Comparison of ENCODE assay signal across 14 mouse cellular contexts in genomic region chr5:118673859-118674258, GRCm38 (mm10).
A peak's percentile ranks its signal among the peaks of the same experiment; 100 is the strongest.
DNase-seq lines count a peak whose midpoint lies in the region; ATAC-seq and TF ChIP-seq lines count a peak whose summit lies in the region.
"Had no signal": no experiment of that assay in that cellular context is flagged by ENCODE, and none has a peak within 500 bp of the region (broad histone marks: within the 10 kb centered on the region; RNA-seq: fewer than 3 reads in every experiment).

No protein-coding gene starts in this region.

- peaks cover 41% of the 10 kb centered on the region for H3K27me3 ChIP-seq in forebrain, embryonic 10.5 days (ENCODE audit: poor library complexity, severe bottlenecking)
- no peaks in the 10 kb centered on the region for H3K27me3 ChIP-seq in hindbrain, embryonic 15.5 days
- H3K27me3 ChIP-seq: embryonic facial prominence, embryonic 13.5 days; lung, embryonic 15.5 days had no signal

- no peak for TF ChIP-seq CTCF in layer of hippocampus, adult 2 months (conservative IDR thresholded peaks at IDR 0.05)

- no peak overlapping the region for H3K4me2 ChIP-seq in hindbrain, embryonic 15.5 days
- H3K4me2 ChIP-seq: embryonic facial prominence, embryonic 13.5 days; lung, embryonic 15.5 days had no signal

- H3K9ac ChIP-seq in hindbrain, embryonic 15.5 days: no peak overlapping the region
- H3K9ac ChIP-seq: embryonic facial prominence, embryonic 13.5 days; lung, embryonic 15.5 days had no signal

- H3K4me1 ChIP-seq in forebrain, embryonic 10.5 days: peaks cover 73% of the 10 kb centered on the region
- peaks cover 57% of the 10 kb centered on the region for H3K4me1 ChIP-seq in hindbrain, embryonic 15.5 days (replicated peaks)

- peak overlapping the region; percentile 49 for H3K27ac ChIP-seq in layer of hippocampus, adult 2 months
- H3K27ac ChIP-seq in forebrain, embryonic 10.5 days: 0 out of 2 replicates have a peak overlapping the region, but pooled peaks have one; percentile 20
- H3K27ac ChIP-seq in hindbrain, embryonic 15.5 days (replicated peaks): peak overlapping the region; percentile 7; the same call in 1 of the 2 replicates
- H3K27ac ChIP-seq: embryonic facial prominence, embryonic 13.5 days; lung, embryonic 15.5 days had no signal

- no peak for DNase-seq in layer of hippocampus, adult 2 months (ENCODE audit: low spot score in 2 of 2)
- no peak for DNase-seq in layer of hippocampus, postnatal 25 days (ENCODE audit: extremely low spot score in 1 of 2, low spot score in 1 of 2)
- peak; percentile 51 for DNase-seq in brain, adult 2 months (ENCODE audit: low read depth, low spot score)
- DNase-seq in forebrain, embryonic 10.5 days (ENCODE audit: extremely low spot score, low spot score): no peak
- DNase-seq in urinary bladder, adult 18-20 months (ENCODE audit: low spot score in 2 of 2): no peak
- no peak for DNase-seq in spleen, postnatal 10 days (ENCODE audit: low spot score in 2 of 2)
- no peak for DNase-seq in cerebellum, postnatal 14 days
- DNase-seq: adrenal gland, adult 2 months; cerebellum, adult 11 months; kidney, postnatal 36 days; left cerebral cortex, postnatal 4 days had no signal

- no peaks in the 10 kb centered on the region for H3K9me3 ChIP-seq in forebrain, embryonic 10.5 days
- no peaks in the 10 kb centered on the region for H3K9me3 ChIP-seq in hindbrain, embryonic 15.5 days
- H3K9me3 ChIP-seq: embryonic facial prominence, embryonic 13.5 days; lung, embryonic 15.5 days had no signal

- 27% methylated on average over 5 of the region's 5 CpGs for WGBS in forebrain, embryonic 10.5 days
- 29% methylated on average over 5 of the region's 5 CpGs for WGBS in hindbrain, embryonic 15.5 days

- no peak overlapping the region for H3K4me3 ChIP-seq in layer of hippocampus, adult 2 months
- peak overlapping the region; percentile 16; the same call in 1 of the 2 replicates for H3K4me3 ChIP-seq in forebrain, embryonic 10.5 days
- H3K4me3 ChIP-seq in hindbrain, embryonic 15.5 days: no peak overlapping the region
- H3K4me3 ChIP-seq: embryonic facial prominence, embryonic 13.5 days; lung, embryonic 15.5 days had no signal

- peaks cover 4% of the 10 kb centered on the region for H3K36me3 ChIP-seq in forebrain, embryonic 10.5 days (replicated peaks)
- H3K36me3 ChIP-seq in hindbrain, embryonic 15.5 days: no peaks in the 10 kb centered on the region
- H3K36me3 ChIP-seq: lung, embryonic 15.5 days had no signal

- peak; percentile 52; the same call in 1 of the 2 replicates for ATAC-seq in hindbrain, embryonic 15.5 days (ENCODE audit: low FRiP score, low read depth)
